Mouse (Mus musculus): ENCODE results near the gene Trpv4.

GRCm38 (mm10) chr5:114575986-114576605 lies 82.1 kb downstream of the Trpv4 start:
- TF ChIP-seq CTCF (IDR thresholded peaks at IDR 0.05; ENCODE audit: borderline replicate concordance, control insufficient read depth, extremely low read depth, insufficient read depth, low read length, poor library complexity) (no peak), POLR2A (IDR thresholded peaks at IDR 0.05; ENCODE audit: control insufficient read depth, extremely low read depth, insufficient read depth, low read length, poor library complexity) (no peak)
